Mouse (Mus musculus) embryonic fibroblast, embryonic 13.5 days (primary cell): Measurements from ENCODE around the gene Gm13275. TPM values are rescaled to one million over a fixed set of nuclear protein-coding genes. Genes with fewer than 3 reads are reported as not detected.
"Not testable (repeated sequence)": the region's sequence is repeated elsewhere in the genome, so short reads cannot be mapped to it uniquely, and the experiment has no call there.

Experiments used
- H3K27ac ChIP-seq: 2 replicates; pipeline ENCODE4 v1.5.1; 2012; ENCODE audit warnings: low read length, control low read depth, inconsistent platforms; ENCODE audit not compliant: insufficient read depth
- H3K4me1 ChIP-seq: 2 replicates; pipeline ENCODE4 v1.6.1; 2011; ENCODE audit warnings: low read length; ENCODE audit not compliant: control insufficient read depth, insufficient read depth
- H3K4me3 ChIP-seq: 2 replicates; pipeline ENCODE4 v1.5.1; 2011; ENCODE audit warnings: mild to moderate bottlenecking, control low read depth, low read length; ENCODE audit not compliant: insufficient read depth
- CTCF ChIP-seq: IDR thresholded peaks from 2 replicates; pipeline ENCODE4 v1.5.1; 2011; ENCODE audit warnings: mild to moderate bottlenecking, control low read depth, low read length, moderate library complexity, borderline replicate concordance; ENCODE audit not compliant: insufficient read depth
- POLR2A ChIP-seq: IDR thresholded peaks from 2 replicates; pipeline ENCODE4 v1.6.1; 2011; ENCODE audit warnings: low read depth, mild to moderate bottlenecking, control low read depth, low read length, moderate library complexity
- polyA plus RNA-seq: library from polyadenylated mRNA; stranded (reverse); fragments of >200 nt; gene quantifications from 2 replicates; pipeline ENCODE4 v1.2.4, GENCODE M21; 2011; ENCODE audit warnings: low read depth; ENCODE audit not compliant: missing spikeins, insufficient read length

Gene Gm13275
- not detected in 2 replicates for polyA plus RNA-seq

DNA sequence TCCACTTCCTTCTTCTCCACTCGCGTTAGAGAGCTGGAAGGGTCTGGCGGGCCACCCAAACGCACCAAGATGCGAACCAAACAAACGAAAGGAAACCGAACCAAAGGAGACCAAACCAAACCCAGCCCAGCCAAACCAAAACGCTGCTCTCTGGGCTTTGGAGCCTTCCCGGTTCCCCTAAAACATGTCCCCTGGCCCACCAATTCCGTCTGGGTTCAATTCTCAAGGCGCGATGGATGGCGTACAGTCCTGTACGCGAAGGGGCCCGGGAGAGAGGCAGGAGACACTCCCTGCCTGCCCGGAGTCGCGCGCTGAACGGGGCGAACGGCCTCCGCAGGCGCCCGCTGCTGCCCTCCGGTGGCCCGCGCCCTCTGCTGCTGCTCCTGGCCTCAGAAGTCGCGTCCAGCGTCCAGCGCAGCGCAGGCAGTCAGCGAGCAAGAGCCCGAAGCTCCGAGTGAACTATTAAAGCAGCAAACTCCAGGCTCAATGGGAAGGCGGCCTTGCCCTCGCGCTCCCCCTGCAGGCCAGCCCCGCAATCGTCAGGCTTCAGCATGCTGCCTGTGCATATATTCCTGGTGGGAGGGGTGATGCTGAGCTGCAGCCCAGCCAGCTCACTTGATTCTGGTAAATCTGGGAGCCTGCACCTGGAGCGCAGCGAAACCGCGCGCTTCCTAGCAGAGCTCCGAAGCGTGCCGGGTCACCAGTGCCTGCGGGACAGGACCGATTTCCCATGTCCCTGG is at the start of gene Gm13275:
Gm13275 (plus strand) TSS at position 552 of the 740 bp plus-strand sequence.
- H3K4me3 ChIP-seq, H3K4me1 ChIP-seq, H3K27ac ChIP-seq: not testable (repeated sequence)

DNA sequence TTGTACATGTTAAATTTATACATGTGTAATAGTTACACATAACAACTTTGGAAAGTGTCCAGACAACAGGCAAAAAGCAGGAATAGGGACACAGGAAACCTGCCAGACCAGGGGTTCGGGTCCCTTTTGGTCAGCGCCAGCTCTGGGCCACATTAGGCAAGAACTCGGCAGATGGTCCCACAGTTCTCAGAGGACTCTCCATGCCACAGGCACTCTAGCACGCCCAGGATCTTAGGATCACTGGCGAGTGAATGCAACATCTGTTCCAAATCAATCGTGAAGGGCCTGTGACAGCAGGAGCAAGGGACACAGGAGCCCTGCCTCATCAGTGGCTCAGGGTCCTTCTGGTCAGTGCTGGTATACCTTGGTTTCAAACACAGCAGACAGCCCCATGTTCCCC is 44.4 kb upstream of the Gm13275 start:
- no peak overlapping the region for H3K4me3 ChIP-seq
- H3K4me1 ChIP-seq, result no peaks in the 10 kb centered on the region
- TF ChIP-seq CTCF, result no peak
- no peak for TF ChIP-seq POLR2A
- H3K27ac ChIP-seq, result no peak overlapping the region

- not testable (repeated sequence) for H3K27ac ChIP-seq, H3K4me1 ChIP-seq, H3K4me3 ChIP-seq
Observed at GRCm38 (mm10) chr4:88754818-88755340, 39.4 kb upstream of the Gm13275 start, which contains the start of gene Gm13271. Gm13271 (plus strand) TSS chr4:88754868.

- peak; percentile 67 for TF ChIP-seq POLR2A
- H3K4me1 ChIP-seq, result not testable (repeated sequence)
- H3K4me3 ChIP-seq, result peak overlapping the region; percentile 59
- H3K27ac ChIP-seq, result peak overlapping the region; percentile 99
Observed at GRCm38 (mm10) chr4:88756581-88757513, 37.4 kb upstream of the Gm13275 start.

DNA sequence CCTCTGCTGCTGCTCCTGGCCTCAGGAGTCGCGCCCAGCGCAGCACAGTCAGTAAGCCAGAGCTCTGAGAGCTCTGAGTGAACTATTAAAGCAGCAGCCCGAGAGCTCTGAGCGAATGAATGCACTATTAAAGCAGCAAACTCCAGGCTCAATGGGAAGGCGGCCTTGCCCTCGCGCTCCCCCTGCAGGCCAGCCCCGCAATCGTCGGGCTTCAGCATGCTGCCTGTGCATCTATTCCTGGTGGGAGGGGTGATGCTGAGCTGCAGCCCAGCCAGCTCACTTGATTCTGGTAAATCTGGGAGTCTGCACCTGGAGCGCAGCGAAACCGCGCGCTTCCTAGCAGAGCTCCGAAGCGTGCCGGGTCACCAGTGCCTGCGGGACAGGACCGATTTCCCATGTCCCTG is 36.7 kb upstream of the Gm13275 start:
- Histone ChIP-seq H3K4me3 (peak overlapping the region; percentile 59; the same call in 1 of the 2 replicates), H3K27ac (0 out of 2 replicates have a peak overlapping the region, but pooled peaks have one; percentile 99)
- not testable (repeated sequence) for H3K4me1 ChIP-seq
- TF ChIP-seq CTCF (peak; percentile 68), POLR2A (peak; percentile 79)

DNA sequence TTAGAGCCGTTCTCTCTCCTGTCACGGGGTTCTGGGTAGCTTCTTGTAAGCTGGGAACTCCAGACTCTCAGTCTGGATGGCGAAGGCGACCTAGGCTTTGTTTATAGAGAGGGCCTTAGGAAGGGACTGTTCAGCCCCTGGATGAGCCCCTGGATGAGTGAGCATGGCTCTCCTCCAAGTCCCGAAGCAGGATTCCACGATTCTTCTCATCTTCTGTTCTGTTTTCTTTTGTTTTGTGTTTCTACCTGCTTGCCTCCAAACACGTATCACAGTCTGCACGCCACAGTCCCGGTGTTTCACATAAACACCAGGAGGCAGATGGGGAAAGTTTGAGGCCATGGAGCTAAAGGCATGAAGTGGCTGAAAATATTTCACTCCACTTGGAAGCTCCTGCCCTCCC is 35.5 kb upstream of the Gm13275 start:
- not testable (repeated sequence) for H3K4me1 ChIP-seq, H3K27ac ChIP-seq, H3K4me3 ChIP-seq

- H3K27ac ChIP-seq, result peak within 1 kb of the TSS; percentile 73; the same call in 1 of the 2 replicates
- not testable (repeated sequence) for H3K4me1 ChIP-seq
- H3K4me3 ChIP-seq, result peak within 1 kb of the TSS; percentile 27; the same call in 1 of the 2 replicates
- TF ChIP-seq POLR2A, result 0 out of 2 replicates have a peak, but pooled peaks have one; percentile 17
Observed at GRCm38 (mm10) chr4:88759610-88760268, 34.5 kb upstream of the Gm13275 start, which contains the start of gene Gm13283. Gm13283 (plus strand) TSS chr4:88760119.

DNA sequence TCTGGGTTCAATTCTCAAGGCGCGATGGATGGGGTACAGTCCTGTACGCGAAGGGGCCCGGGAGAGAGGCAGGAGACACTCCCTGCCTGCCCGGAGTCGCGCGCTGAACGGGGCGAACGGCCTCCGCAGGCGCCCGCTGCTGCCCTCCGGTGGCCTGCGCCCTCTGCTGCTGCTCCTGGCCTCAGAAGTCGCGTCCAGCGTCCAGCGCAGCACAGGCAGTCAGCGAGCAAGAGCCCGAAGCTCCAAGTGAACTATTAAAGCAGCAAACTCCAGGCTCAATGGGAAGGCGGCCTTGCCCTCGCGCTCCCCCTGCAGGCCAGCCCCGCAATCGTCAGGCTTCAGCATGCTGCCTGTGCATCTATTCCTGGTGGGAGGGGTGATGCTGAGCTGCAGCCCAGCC is 33.9 kb upstream of the Gm13275 start:
- TF ChIP-seq CTCF (0 out of 2 replicates have a peak, but pooled peaks have one; percentile 46), POLR2A (peak; percentile 77)
- Histone ChIP-seq H3K27ac (peak overlapping the region; percentile 73; the same call in 1 of the 2 replicates), H3K4me3 (peak overlapping the region; percentile 27; the same call in 1 of the 2 replicates)
- not testable (repeated sequence) for H3K4me1 ChIP-seq

DNA sequence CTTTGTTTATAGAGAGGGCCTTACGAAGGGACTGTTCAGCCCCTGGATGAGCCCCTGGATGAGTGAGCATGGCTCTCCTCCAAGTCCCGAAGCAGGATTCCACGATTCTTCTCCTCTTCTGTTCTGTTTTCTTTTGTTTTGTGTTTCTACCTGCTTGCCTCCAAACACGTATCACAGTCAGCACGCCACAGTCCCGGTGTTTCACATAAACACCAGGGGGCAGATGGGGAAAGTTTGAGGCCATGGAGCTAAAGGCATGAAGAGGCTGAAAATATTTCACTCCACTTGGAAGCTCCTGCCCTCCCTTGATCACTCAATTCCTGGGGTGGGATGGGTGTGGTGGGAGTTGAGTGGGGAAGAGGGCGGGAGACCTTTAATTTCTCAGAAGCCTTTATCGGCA is 32.5 kb upstream of the Gm13275 start:
- H3K27ac ChIP-seq, H3K4me3 ChIP-seq, H3K4me1 ChIP-seq: not testable (repeated sequence)

- H3K4me1 ChIP-seq, H3K4me3 ChIP-seq: not testable (repeated sequence)
Observed at GRCm38 (mm10) chr4:88762341-88762740, 31.9 kb upstream of the Gm13275 start.

More at GRCm38 (mm10) chr4:88762341-88762740, 31.9 kb upstream of the Gm13275 start:
- H3K27ac ChIP-seq, result not testable (repeated sequence)
